Mouse (Mus musculus) activated CD4-positive, CD25-positive, alpha-beta regulatory T cell, adult 4 months (primary cell): Measurements from ENCODE around the gene Klhl26. TPM values are rescaled to one million over a fixed set of nuclear protein-coding genes. Genes with fewer than 3 reads are reported as not detected.

Source experiments
- ATAC-seq: one replicate; pipeline ENCODE4 v1.8.0; 2017
- polyA plus RNA-seq, 2 experiments: library from polyadenylated mRNA; unstranded; fragments of 100-300 nt; shearing (Covaris generic); gene quantifications; one replicate each; pipeline ENCODE4 v1.2.1; 2017

Klhl26 gene
- polyA plus RNA-seq, 2 experiments from 2014 or later, result 7.2 to 9.5 TPM

GRCm38 (mm10) chr8:70471856-70472255 is 4.9 kb downstream of the Klhl26 start:
- no peak for ATAC-seq

- no peak for ATAC-seq
Measured at GRCm38 (mm10) chr8:70469938-70470337, 6.8 kb downstream of the Klhl26 start.

GRCm38 (mm10) chr8:70469295-70469916 is 7.4 kb downstream of the Klhl26 start:
- no peak for ATAC-seq

GRCm38 (mm10) chr8:70468733-70469132 is 8.0 kb downstream of the Klhl26 start:
- ATAC-seq, result no peak

- no peak for ATAC-seq
Measured at GRCm38 (mm10) chr8:70467907-70468306, 8.9 kb downstream of the Klhl26 start.

- no peak for ATAC-seq
Measured at GRCm38 (mm10) chr8:70467229-70467725, 9.5 kb downstream of the Klhl26 start.

GRCm38 (mm10) chr8:70466771-70467170 is 10.0 kb downstream of the Klhl26 start:
- no peak for ATAC-seq

- ATAC-seq, result no peak
Measured at GRCm38 (mm10) chr8:70466305-70466704, 10.5 kb downstream of the Klhl26 start.

- ATAC-seq, result no peak
Measured at GRCm38 (mm10) chr8:70465701-70466100, 11.1 kb downstream of the Klhl26 start.

GRCm38 (mm10) chr8:70464162-70464561 is 12.6 kb downstream of the Klhl26 start:
- ATAC-seq, result no peak

GRCm38 (mm10) chr8:70463306-70463705 is 13.5 kb downstream of the Klhl26 start:
- no peak for ATAC-seq

GRCm38 (mm10) chr8:70462516-70462813 is 14.3 kb downstream of the Klhl26 start:
- ATAC-seq, result no peak

GRCm38 (mm10) chr8:70461765-70462515 is 14.8 kb downstream of the Klhl26 start:
- no peak for ATAC-seq

- ATAC-seq, result no peak
Measured at GRCm38 (mm10) chr8:70460606-70461005, 16.2 kb downstream of the Klhl26 start.

- ATAC-seq, result no peak
Measured at GRCm38 (mm10) chr8:70460199-70460598, 16.6 kb downstream of the Klhl26 start.

GRCm38 (mm10) chr8:70459636-70460035 is 17.1 kb downstream of the Klhl26 start:
- ATAC-seq, result no peak

GRCm38 (mm10) chr8:70458462-70458861 is 18.3 kb downstream of the Klhl26 start:
- ATAC-seq, result no peak

- no peak for ATAC-seq
Measured at GRCm38 (mm10) chr8:70457882-70458281, 18.9 kb downstream of the Klhl26 start.

- ATAC-seq, result no peak
Measured at GRCm38 (mm10) chr8:70456996-70457395, 19.8 kb downstream of the Klhl26 start.

- no peak for ATAC-seq
Measured at GRCm38 (mm10) chr8:70453852-70454251, 22.9 kb downstream of the Klhl26 start.

- no peak for ATAC-seq
Measured at GRCm38 (mm10) chr8:70452196-70452966, 24.4 kb downstream of the Klhl26 start.

- ATAC-seq, result no peak
Measured at GRCm38 (mm10) chr8:70447639-70448420, 28.9 kb downstream of the Klhl26 start.

GRCm38 (mm10) chr8:70445988-70446387 is 30.8 kb downstream of the Klhl26 start:
- no peak for ATAC-seq
